Mouse (Mus musculus) adrenal gland, adult 10 weeks (tissue): Measurements from ENCODE around the gene AI182371. TPM values are rescaled to one million over a fixed set of nuclear protein-coding genes. Genes with fewer than 3 reads are reported as not detected.

ENCODE experiments used
- polyA plus RNA-seq: library from polyadenylated mRNA; stranded (reverse); fragments of 350-450 nt; fragmentation: Illumina TruSeq; extraction: RNeasy Lipid Tissue Mini Kit (QIAGEN cat#74804); gene quantifications from one replicate; pipeline ENCODE4 v1.2.3, GENCODE M21; 2014; ENCODE audit warnings: low read depth, low replicate concordance

Gene AI182371
- 0.93 TPM for polyA plus RNA-seq

GRCm38 (mm10) chr2:35101443-35101842 is at the start of gene AI182371:
Gene AI182371, minus strand, starts transcription at chr2:35101543.

DNA sequence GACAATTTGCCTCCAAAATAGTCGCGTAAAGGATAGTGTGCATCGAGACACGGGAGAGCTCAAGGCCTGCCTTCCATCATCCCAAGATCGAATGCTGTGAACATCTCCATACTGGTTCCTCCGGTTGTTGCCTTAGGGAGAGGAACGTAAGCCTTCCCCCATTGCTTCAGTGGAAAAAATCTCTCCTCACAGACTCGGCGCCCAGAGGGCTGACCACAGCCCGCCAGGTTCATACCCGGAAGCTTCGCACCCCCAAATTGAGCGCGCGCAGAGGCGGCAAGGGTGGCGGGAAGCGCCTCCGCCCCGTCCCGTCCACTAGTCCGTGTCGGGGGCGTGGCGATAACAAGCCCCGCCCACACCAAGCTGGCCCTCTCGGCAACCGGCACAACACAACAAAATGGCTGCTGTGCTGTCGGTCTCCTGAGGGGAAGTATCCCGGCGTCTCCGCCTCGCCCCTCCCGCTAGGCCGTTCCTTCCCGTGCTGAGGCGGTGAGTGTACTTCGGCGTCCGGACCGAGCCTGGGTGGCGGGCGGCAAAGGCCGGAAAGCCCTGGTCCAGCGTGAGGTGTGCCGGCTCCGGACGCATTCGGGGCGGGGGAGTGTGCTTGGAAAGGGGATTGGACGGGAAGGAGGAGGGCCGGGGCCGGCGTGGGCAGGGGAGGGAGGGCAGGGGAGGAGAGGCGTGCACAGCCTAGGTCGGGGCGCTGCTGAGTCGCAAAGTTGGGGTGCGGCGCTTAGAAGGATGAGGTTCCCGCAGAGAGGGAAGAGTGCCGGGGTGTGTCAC is 8.0 kb upstream of the AI182371 start, which contains the start of gene Cntrl:
TSS of gene Cntrl (plus strand) at position 352 of the 783 bp plus-strand sequence.

GRCm38 (mm10) chr2:35061338-35061737 is 40.0 kb downstream of the AI182371 start, which contains the start of gene Hc:
Gene Hc, minus strand, starts transcription at chr2:35061438.

Other genes starting within 250 kb of the AI182371 start
- not detected for gene Cutal, start 227.1 kb downstream of the AI182371 start, polyA plus RNA-seq
- gene Psmd5, start 226.6 kb downstream of the AI182371 start, polyA plus RNA-seq: 72.4 TPM
- 2.0 TPM for gene Phf19, start 187.5 kb downstream of the AI182371 start, polyA plus RNA-seq
- 1.7 TPM for gene Traf1, start 139.8 kb downstream of the AI182371 start, polyA plus RNA-seq
- gene Hc, start 40.1 kb downstream of the AI182371 start, polyA plus RNA-seq: 1.3 TPM
- 32.0 TPM for gene Cntrl, start 7.9 kb upstream of the AI182371 start, polyA plus RNA-seq
- 542 TPM for gene Rab14, start 99.6 kb upstream of the AI182371 start, polyA plus RNA-seq
- gene Gsn, start 154.8 kb upstream of the AI182371 start, polyA plus RNA-seq: 22.3 TPM
- 59.5 TPM for gene Stom, start 235.4 kb upstream of the AI182371 start, polyA plus RNA-seq